Mouse (Mus musculus) embryo, embryonic 10.5 days (tissue): ENCODE data around the gene Ankrd44.

Experiments used
- DNase-seq: peaks from one replicate; pipeline ENCODE4 v3.0.0-alpha.2; 2015; ENCODE audit warnings: low spot score

The Ankrd44 gene

GRCm38 (mm10) chr1:54887873-54888272 lies 38.3 kb downstream of the Ankrd44 start:
- no peak for DNase-seq

- no peak for DNase-seq
Measured at GRCm38 (mm10) chr1:54882856-54883467, 43.2 kb downstream of the Ankrd44 start.

- no peak for DNase-seq
Measured at GRCm38 (mm10) chr1:54881523-54881922, 44.7 kb downstream of the Ankrd44 start.

GRCm38 (mm10) chr1:54877423-54878073 lies 48.6 kb downstream of the Ankrd44 start:
- DNase-seq, result no peak

- DNase-seq, result no peak
Measured at GRCm38 (mm10) chr1:54877014-54877413, 49.2 kb downstream of the Ankrd44 start.

- no peak for DNase-seq
Measured at GRCm38 (mm10) chr1:54874094-54874493, 52.1 kb downstream of the Ankrd44 start.

- no peak for DNase-seq
Measured at GRCm38 (mm10) chr1:54872857-54873616, 53.1 kb downstream of the Ankrd44 start.

GRCm38 (mm10) chr1:54871321-54871720 lies 54.9 kb downstream of the Ankrd44 start:
- DNase-seq, result no peak

GRCm38 (mm10) chr1:54870634-54871033 lies 55.6 kb downstream of the Ankrd44 start:
- DNase-seq, result no peak

- DNase-seq, result no peak
Measured at GRCm38 (mm10) chr1:54867226-54867625, 59.0 kb downstream of the Ankrd44 start.

- DNase-seq, result no peak
Measured at GRCm38 (mm10) chr1:54866131-54866530, 60.1 kb downstream of the Ankrd44 start.

GRCm38 (mm10) chr1:54864928-54865652 lies 61.1 kb downstream of the Ankrd44 start:
- DNase-seq, result no peak

- DNase-seq, result no peak
Measured at GRCm38 (mm10) chr1:54860361-54860760, 65.8 kb downstream of the Ankrd44 start.

- DNase-seq, result no peak
Measured at GRCm38 (mm10) chr1:54859876-54860275, 66.3 kb downstream of the Ankrd44 start.

GRCm38 (mm10) chr1:54858898-54859297 lies 67.3 kb downstream of the Ankrd44 start:
- no peak for DNase-seq

- DNase-seq, result no peak
Measured at GRCm38 (mm10) chr1:54856502-54856901, 69.7 kb downstream of the Ankrd44 start.

- no peak for DNase-seq
Measured at GRCm38 (mm10) chr1:54855970-54856369, 70.2 kb downstream of the Ankrd44 start.

- DNase-seq, result no peak
Measured at GRCm38 (mm10) chr1:54854388-54854787, 71.8 kb downstream of the Ankrd44 start.

- no peak for DNase-seq
Measured at GRCm38 (mm10) chr1:54853311-54854000, 72.7 kb downstream of the Ankrd44 start.

- DNase-seq, result no peak
Measured at GRCm38 (mm10) chr1:54851610-54852009, 74.6 kb downstream of the Ankrd44 start.

GRCm38 (mm10) chr1:54850077-54850476 lies 76.1 kb downstream of the Ankrd44 start:
- no peak for DNase-seq

- no peak for DNase-seq
Measured at GRCm38 (mm10) chr1:54847238-54847637, 78.9 kb downstream of the Ankrd44 start.
